Mouse (Mus musculus) lung, postnatal 0 days (tissue): ENCODE measurements around the gene Golgb1. TPM values are rescaled to one million over a fixed set of nuclear protein-coding genes. Genes with fewer than 3 reads are reported as not detected.

Experiments
- ATAC-seq: fragments of 200-750 bp; cut with Nextera tagmentation; 2 replicates; pipeline ENCODE4 v1.8.0; 2017; ENCODE audit warnings: moderate library complexity
- DNase-seq: peaks from one replicate; pipeline ENCODE4 v3.0.0-alpha.2; 2016; ENCODE audit warnings: low spot score
- H3K27ac ChIP-seq: fragments of 300-500 bp; sonication (generic); 2 replicates; pipeline ENCODE4 v1.5.1; 2014; ENCODE audit warnings: antibody characterized with exemption, mild to moderate bottlenecking, low read length, mixed read lengths
- H3K27me3 ChIP-seq: fragments of 300-500 bp; sonication (generic); replicated peaks from 2 replicates; pipeline ENCODE4 v1.6.1; 2014; ENCODE audit warnings: low read length, mixed read lengths; ENCODE audit not compliant: insufficient read depth
- H3K36me3 ChIP-seq: fragments of 300-500 bp; sonication (generic); 2 replicates; pipeline ENCODE4 v1.6.1; 2014; ENCODE audit warnings: low read length, mixed read lengths; ENCODE audit not compliant: insufficient read depth
- H3K4me1 ChIP-seq: fragments of 300-500 bp; sonication (generic); 2 replicates; pipeline ENCODE4 v1.6.1; 2014; ENCODE audit warnings: antibody characterized with exemption, low read depth, low read length, mixed read lengths; ENCODE audit not compliant: insufficient read depth
- H3K4me2 ChIP-seq: fragments of 300-500 bp; sonication (generic); replicated peaks from 2 replicates; pipeline ENCODE4 v1.6.1; 2014; ENCODE audit warnings: low read depth, mild to moderate bottlenecking, low read length, moderate library complexity, mixed read lengths
- H3K4me3 ChIP-seq: fragments of 300-500 bp; sonication (generic); 2 replicates; pipeline ENCODE4 v1.5.1; 2014; ENCODE audit warnings: low read depth, low read length
- H3K9ac ChIP-seq: fragments of 300-500 bp; sonication (generic); replicated peaks from 2 replicates; pipeline ENCODE4 v1.6.1; 2014; ENCODE audit warnings: low read depth, mild to moderate bottlenecking
- H3K9me3 ChIP-seq: fragments of 300-500 bp; sonication (generic); 2 replicates; pipeline ENCODE4 v1.6.1; 2016; ENCODE audit warnings: low read length, mixed read lengths
- CTCF ChIP-seq: IDR thresholded peaks from 2 replicates; pipeline ENCODE4 v1.5.1; 2016; ENCODE audit warnings: antibody characterized with exemption, mild to moderate bottlenecking
- EP300 ChIP-seq: IDR thresholded peaks from 2 replicates; pipeline ENCODE4 v1.6.1; 2016; ENCODE audit warnings: antibody characterized with exemption, mild to moderate bottlenecking, control low read depth
- WGBS: fragments of 180-500 bp; shearing (Covaris S2); extraction: QIAGEN DNeasy Blood & Tissue Kit; methylation state at CpG from one replicate; pipeline ENCODE4 v1.1.7; 2014; 5-methylcytosine and 5-hydroxymethylcytosine counted together
- polyA plus RNA-seq: library from polyadenylated mRNA; unstranded; fragments of >200 nt; fragmentation: Nextera tagmentation; extraction: Ambion mirVana; gene quantifications from 2 replicates; pipeline ENCODE4 v1.2.1, GENCODE M21; 2015

Gene Golgb1
- polyA plus RNA-seq, 1 experiment from 2014 or later = 114 TPM

- WGBS = 90% methylated on average over 3 of the region's 3 CpGs
- H3K4me2 ChIP-seq = no peak overlapping the region
- no peak overlapping the region for H3K4me3 ChIP-seq
- TF ChIP-seq EP300 (no peak), CTCF (no peak)
- no peak overlapping the region for H3K27ac ChIP-seq
- no peaks in the 10 kb centered on the region for H3K9me3 ChIP-seq
- no peaks in the 10 kb centered on the region for H3K27me3 ChIP-seq
- no peaks in the 10 kb centered on the region for H3K4me1 ChIP-seq
- ATAC-seq (no peak), DNase-seq (no peak)
- H3K9ac ChIP-seq = no peak overlapping the region
- peaks cover 4% of the 10 kb centered on the region; the same call in 1 of the 2 replicates for H3K36me3 ChIP-seq
Observed at GRCm38 (mm10) chr16:36863585-36863984, 11.4 kb upstream of the Golgb1 start.

GRCm38 (mm10) chr16:36869442-36869841 is 5.5 kb upstream of the Golgb1 start:
- H3K4me1 ChIP-seq = peaks cover 5% of the 10 kb centered on the region; the same call in 1 of the 2 replicates
- peaks cover 9% of the 10 kb centered on the region; the same call in 1 of the 2 replicates for H3K36me3 ChIP-seq
- no peaks in the 10 kb centered on the region for H3K27me3 ChIP-seq
- H3K4me2 ChIP-seq = no peak overlapping the region
- H3K4me3 ChIP-seq = no peak overlapping the region
- 97% methylated on average over 2 of the region's 2 CpGs for WGBS
- no peak overlapping the region for H3K9ac ChIP-seq
- H3K27ac ChIP-seq = no peak overlapping the region
- TF ChIP-seq EP300 = no peak
- TF ChIP-seq CTCF = no peak
- H3K9me3 ChIP-seq = no peaks in the 10 kb centered on the region
- ATAC-seq (no peak), DNase-seq (no peak)

GRCm38 (mm10) chr16:36875276-36875851 is 424 bp downstream of the Golgb1 start:
- peaks cover 5% of the 10 kb centered on the region; the same call in 1 of the 2 replicates for H3K4me1 ChIP-seq
- peak; percentile 66 for DNase-seq
- TF ChIP-seq EP300 = no peak
- TF ChIP-seq CTCF = no peak
- WGBS = under 1% methylated on average over 31 of the region's 48 CpGs
- ATAC-seq = peak; percentile 45
- no peaks in the 10 kb centered on the region for H3K9me3 ChIP-seq
- peak overlapping the region; percentile 78 for H3K4me2 ChIP-seq
- H3K27me3 ChIP-seq = no peaks in the 10 kb centered on the region
- H3K27ac ChIP-seq = peak overlapping the region; percentile 84
- peak overlapping the region; percentile 75 for H3K4me3 ChIP-seq
- peaks cover 6% of the 10 kb centered on the region; the same call in 1 of the 2 replicates for H3K36me3 ChIP-seq
- H3K9ac ChIP-seq = peak overlapping the region; percentile 91

- no peaks in the 10 kb centered on the region for H3K27me3 ChIP-seq
- peaks cover 5% of the 10 kb centered on the region; the same call in 1 of the 2 replicates for H3K4me1 ChIP-seq
- H3K36me3 ChIP-seq = peaks cover under 1% of the 10 kb centered on the region; the same call in 1 of the 2 replicates
- WGBS = 71% methylated on average over 5 of the region's 5 CpGs
- H3K27ac ChIP-seq = no peak overlapping the region
- no peak overlapping the region for H3K4me2 ChIP-seq
- TF ChIP-seq EP300 (no peak), CTCF (no peak)
- ATAC-seq (no peak), DNase-seq (peak; percentile 10)
- no peaks in the 10 kb centered on the region for H3K9me3 ChIP-seq
- H3K9ac ChIP-seq = no peak overlapping the region
- no peak overlapping the region for H3K4me3 ChIP-seq
Observed at GRCm38 (mm10) chr16:36877316-36877715, 2.4 kb downstream of the Golgb1 start.

GRCm38 (mm10) chr16:36882737-36883343 is 7.9 kb downstream of the Golgb1 start:
- Histone ChIP-seq H3K36me3 (0 out of 2 replicates have a peak, but pooled peaks cover 11% of the 10 kb centered on the region), H3K27me3 (no peaks in the 10 kb centered on the region), H3K4me3 (no peak overlapping the region), H3K27ac (no peak overlapping the region), H3K4me1 (no peaks in the 10 kb centered on the region; the same call in 1 of the 2 replicates), H3K9me3 (no peaks in the 10 kb centered on the region), H3K4me2 (no peak overlapping the region), H3K9ac (no peak overlapping the region)
- 79% methylated on average over 5 of the region's 5 CpGs for WGBS
- ATAC-seq (no peak), DNase-seq (no peak)
- TF ChIP-seq EP300 (no peak), CTCF (no peak)

GRCm38 (mm10) chr16:36884881-36885280 is 9.9 kb downstream of the Golgb1 start:
- H3K9me3 ChIP-seq = no peaks in the 10 kb centered on the region
- no peak overlapping the region for H3K9ac ChIP-seq
- 80% methylated on average over 4 of the region's 4 CpGs for WGBS
- H3K27ac ChIP-seq = no peak overlapping the region
- no peaks in the 10 kb centered on the region for H3K4me1 ChIP-seq
- H3K27me3 ChIP-seq = no peaks in the 10 kb centered on the region
- peak; percentile 63 for TF ChIP-seq CTCF
- TF ChIP-seq EP300 = no peak
- DNase-seq = peak; percentile 29
- H3K4me2 ChIP-seq = no peak overlapping the region
- no peak for ATAC-seq
- H3K4me3 ChIP-seq = no peak overlapping the region
- H3K36me3 ChIP-seq = 0 out of 2 replicates have a peak, but pooled peaks cover 18% of the 10 kb centered on the region
